Mouse (Mus musculus): ENCODE results near the gene Ncf2. TPM values are rescaled to one million over a fixed set of nuclear protein-coding genes. Genes with fewer than 3 reads are reported as not detected.

The Ncf2 gene
- polyA plus RNA-seq, 1 experiment from 2014 or later, result 2.1 TPM

DNA sequence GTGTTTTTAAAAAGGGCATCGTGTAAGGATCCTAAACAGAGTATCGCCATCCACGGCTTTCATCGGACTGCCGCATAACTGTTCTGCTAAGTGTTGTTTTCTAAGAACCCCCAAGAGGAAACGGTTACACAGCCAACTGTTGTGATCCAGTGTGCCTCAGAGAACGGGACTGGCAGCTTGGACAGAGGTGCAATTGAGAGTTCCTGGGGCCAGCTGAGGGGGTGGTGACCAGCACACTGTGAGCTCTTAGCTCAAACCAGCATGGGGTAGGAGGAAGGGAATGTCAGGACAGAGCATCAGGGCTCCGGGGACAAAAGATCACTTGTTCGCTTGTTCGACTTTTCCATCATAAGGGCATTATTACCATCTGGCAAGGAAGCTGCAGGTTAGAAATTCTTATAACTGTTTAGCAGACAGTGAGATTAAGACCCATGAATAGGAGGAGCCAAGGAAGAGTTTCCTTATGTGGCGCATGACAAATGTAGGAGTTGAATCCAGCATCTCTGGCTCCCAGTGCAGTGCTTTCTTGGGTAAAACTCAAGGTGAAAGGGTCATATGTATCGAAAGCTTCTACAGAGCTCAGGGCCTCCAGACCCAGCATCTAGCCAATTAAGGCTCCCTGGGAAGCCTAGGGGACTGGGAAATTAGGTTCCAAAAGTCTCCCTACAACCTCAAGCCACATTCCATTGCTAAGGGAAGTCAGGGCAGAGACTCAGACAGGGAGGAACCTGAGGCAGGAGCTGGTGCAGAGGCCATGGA is 7.1 kb upstream of the Ncf2 start:
- H3K4me1 ChIP-seq (ENCODE audit: control insufficient read depth, insufficient read depth, low read length), result peaks cover 2% of the 10 kb centered on the region; the same call in 1 of the 2 replicates
- no peaks in the 10 kb centered on the region for H3K9me3 ChIP-seq (replicated peaks; ENCODE audit: control insufficient read depth, low read length)
- no peak overlapping the region for H3K4me3 ChIP-seq (ENCODE audit: low read depth, low read length)
- H3K27ac ChIP-seq (ENCODE audit: low read depth, low read length), result no peak overlapping the region
- DNase-seq (ENCODE audit: low spot score), result no peak
- H3K9ac ChIP-seq (ENCODE audit: low read length), result no peak overlapping the region
- no peaks in the 10 kb centered on the region for H3K27me3 ChIP-seq (replicated peaks; ENCODE audit: control insufficient read depth, insufficient read depth, low read length)
- H3K36me3 ChIP-seq (ENCODE audit: control insufficient read depth, insufficient read depth, low read length), result no peaks in the 10 kb centered on the region
- WGBS, result 9% methylated on average over 12 of the region's 12 CpGs
- ATAC-seq, result no peak
- H3K4me2 ChIP-seq (ENCODE audit: low read length), result no peak overlapping the region

DNA sequence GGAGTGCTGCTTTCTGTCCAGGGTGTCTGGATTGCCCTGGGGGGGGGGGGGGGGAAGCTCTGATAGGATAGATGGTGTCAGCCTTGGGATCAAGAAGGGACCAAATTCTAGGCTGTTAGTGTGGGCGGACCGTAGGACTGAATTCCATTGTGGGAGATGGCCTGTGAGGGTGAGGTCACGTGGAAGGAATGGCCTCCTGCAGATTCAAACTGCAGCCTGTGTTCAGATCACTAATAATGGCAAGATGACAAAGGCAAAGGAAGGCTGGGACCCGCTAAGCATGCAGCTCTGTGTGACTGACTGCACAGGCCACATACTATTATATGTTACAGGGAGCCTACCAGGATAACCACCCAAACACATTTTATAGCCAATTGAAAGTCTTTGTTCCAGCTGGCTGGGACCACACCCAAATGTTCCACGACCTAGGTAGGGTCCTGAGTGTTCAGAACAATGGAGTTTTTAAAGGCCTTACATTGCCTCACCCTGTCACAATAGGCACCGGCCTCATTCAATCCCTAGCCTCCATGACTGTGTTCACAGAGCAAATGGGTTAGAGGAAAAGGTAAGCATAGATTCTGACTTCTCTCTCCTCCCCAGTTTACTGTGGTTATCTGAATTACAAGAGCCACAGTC is 6.4 kb upstream of the Ncf2 start:
- Histone ChIP-seq H3K36me3 (ENCODE audit: control insufficient read depth, insufficient read depth, low read length) (no peaks in the 10 kb centered on the region), H3K27ac (ENCODE audit: low read depth, low read length) (no peak overlapping the region), H3K4me2 (ENCODE audit: low read length) (no peak overlapping the region), H3K9ac (ENCODE audit: low read length) (no peak overlapping the region), H3K27me3 (replicated peaks; ENCODE audit: control insufficient read depth, insufficient read depth, low read length) (no peaks in the 10 kb centered on the region), H3K4me1 (ENCODE audit: control insufficient read depth, insufficient read depth, low read length) (peaks cover 2% of the 10 kb centered on the region; the same call in 1 of the 2 replicates), H3K9me3 (replicated peaks; ENCODE audit: control insufficient read depth, low read length) (no peaks in the 10 kb centered on the region), H3K4me3 (ENCODE audit: low read depth, low read length) (no peak overlapping the region)
- 15% methylated on average over 6 of the region's 6 CpGs for WGBS
- DNase-seq (ENCODE audit: low spot score), result no peak
- ATAC-seq, result no peak

DNA sequence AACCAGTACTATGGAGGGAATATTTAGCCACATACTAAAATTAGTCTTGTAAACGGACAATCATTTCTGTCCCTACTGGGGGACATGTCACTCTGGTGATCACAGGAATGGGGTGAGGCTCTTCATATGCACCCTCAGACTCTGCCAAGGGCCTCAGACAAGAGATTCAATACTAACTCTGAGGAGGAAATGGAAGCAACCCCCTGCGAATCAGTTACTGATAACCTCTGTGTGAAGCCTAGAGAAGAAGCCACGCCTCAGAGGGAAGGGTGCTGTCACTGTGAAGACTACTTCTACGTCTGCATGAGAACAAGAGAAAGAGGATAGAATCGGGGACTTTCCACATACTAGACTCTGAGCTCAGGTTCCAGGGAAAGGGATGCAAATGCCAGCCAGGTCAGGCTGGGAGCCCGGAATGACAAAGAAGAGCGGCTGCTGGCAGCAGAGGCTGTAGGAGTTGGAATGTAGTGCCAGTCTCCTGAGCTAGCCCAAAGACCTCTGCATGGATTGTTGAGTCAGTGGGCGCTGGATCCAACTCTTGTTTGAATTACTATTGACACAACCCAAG is 4.2 kb upstream of the Ncf2 start:
- H3K4me3 ChIP-seq (ENCODE audit: low read depth, low read length), result no peak overlapping the region
- 77% methylated on average over 8 of the region's 8 CpGs for WGBS

DNA sequence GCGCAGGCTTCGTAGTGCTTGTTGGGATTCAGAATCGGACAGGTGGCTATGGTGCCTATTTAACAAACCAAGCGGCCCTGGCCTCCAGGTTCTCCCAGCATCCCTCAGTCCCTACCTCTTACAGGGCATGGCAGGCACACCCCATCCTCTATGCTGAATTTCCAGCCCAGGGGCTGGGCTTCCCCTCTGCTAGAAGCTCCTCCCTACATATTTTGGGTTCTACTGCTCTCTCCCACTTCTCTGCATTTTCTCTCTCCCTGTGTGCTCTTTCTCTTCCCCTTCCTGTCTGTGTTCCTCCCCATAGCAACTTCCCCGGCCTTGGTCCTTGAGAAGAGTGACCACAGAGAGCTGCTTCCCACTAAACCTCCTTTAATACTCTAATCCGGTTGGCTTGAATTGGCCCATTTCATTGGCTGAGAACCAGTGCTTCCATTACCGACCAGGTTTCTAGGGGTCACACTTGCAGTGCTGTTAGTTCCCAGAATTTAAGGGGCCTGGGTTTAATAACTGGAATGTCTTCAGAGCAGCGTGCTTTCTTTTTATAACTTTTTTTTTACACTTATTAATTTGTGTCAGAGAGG is 3.2 kb upstream of the Ncf2 start:
- ATAC-seq, result no peak
- Histone ChIP-seq H3K9me3 (replicated peaks; ENCODE audit: control insufficient read depth, low read length) (no peaks in the 10 kb centered on the region), H3K4me3 (ENCODE audit: low read depth, low read length) (no peak overlapping the region), H3K27ac (ENCODE audit: low read depth, low read length) (no peak overlapping the region), H3K36me3 (ENCODE audit: control insufficient read depth, insufficient read depth, low read length) (no peaks in the 10 kb centered on the region), H3K27me3 (replicated peaks; ENCODE audit: control insufficient read depth, insufficient read depth, low read length) (no peaks in the 10 kb centered on the region), H3K4me1 (ENCODE audit: control insufficient read depth, insufficient read depth, low read length) (peaks cover 2% of the 10 kb centered on the region; the same call in 1 of the 2 replicates), H3K9ac (ENCODE audit: low read length) (no peak overlapping the region), H3K4me2 (ENCODE audit: low read length) (no peak overlapping the region)
- DNase-seq (ENCODE audit: low spot score), result no peak
- 84% methylated on average over 8 of the region's 8 CpGs for WGBS

More for the DNA sequence above, 4.2 kb upstream of the Ncf2 start:
- Histone ChIP-seq H3K27me3 (replicated peaks; ENCODE audit: control insufficient read depth, insufficient read depth, low read length) (no peaks in the 10 kb centered on the region), H3K4me1 (ENCODE audit: control insufficient read depth, insufficient read depth, low read length) (peaks cover 2% of the 10 kb centered on the region; the same call in 1 of the 2 replicates), H3K27ac (ENCODE audit: low read depth, low read length) (no peak overlapping the region), H3K4me2 (ENCODE audit: low read length) (no peak overlapping the region), H3K36me3 (ENCODE audit: control insufficient read depth, insufficient read depth, low read length) (no peaks in the 10 kb centered on the region), H3K9me3 (replicated peaks; ENCODE audit: control insufficient read depth, low read length) (no peaks in the 10 kb centered on the region), H3K9ac (ENCODE audit: low read length) (no peak overlapping the region)
- ATAC-seq (no peak), DNase-seq (ENCODE audit: low spot score) (no peak)

DNA sequence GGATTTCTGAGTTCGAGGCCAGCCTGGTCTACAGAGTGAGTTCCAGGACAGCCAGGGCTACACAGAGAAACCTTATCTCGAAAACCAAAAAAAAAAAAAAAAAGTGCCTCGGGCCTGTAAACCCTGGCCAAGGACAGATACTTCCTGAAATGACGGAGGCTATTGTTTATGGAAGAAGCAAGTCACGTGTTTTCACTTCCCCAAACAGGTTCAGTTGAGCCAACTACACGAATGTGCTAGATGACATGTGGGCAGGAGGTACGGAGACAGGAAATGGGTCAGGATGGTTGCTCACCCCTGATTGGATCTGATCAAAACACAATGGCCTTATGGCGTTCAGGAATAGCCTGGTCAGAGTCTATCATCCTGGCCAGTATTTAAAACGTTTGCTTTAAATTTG is 1.9 kb upstream of the Ncf2 start:
- no peaks in the 10 kb centered on the region for H3K27me3 ChIP-seq (replicated peaks; ENCODE audit: control insufficient read depth, insufficient read depth, low read length)
- H3K4me2 ChIP-seq (ENCODE audit: low read length), result no peak overlapping the region
- no peaks in the 10 kb centered on the region for H3K36me3 ChIP-seq (ENCODE audit: control insufficient read depth, insufficient read depth, low read length)
- no peaks in the 10 kb centered on the region for H3K9me3 ChIP-seq (replicated peaks; ENCODE audit: control insufficient read depth, low read length)
- no peak for DNase-seq (ENCODE audit: low spot score)
- no peak overlapping the region for H3K27ac ChIP-seq (ENCODE audit: low read depth, low read length)
- no peak overlapping the region for H3K4me3 ChIP-seq (ENCODE audit: low read depth, low read length)
- 90% methylated on average over 9 of the region's 9 CpGs for WGBS
- no peak for ATAC-seq
- H3K4me1 ChIP-seq (ENCODE audit: control insufficient read depth, insufficient read depth, low read length), result no peaks in the 10 kb centered on the region
- H3K9ac ChIP-seq (ENCODE audit: low read length), result no peak overlapping the region

DNA sequence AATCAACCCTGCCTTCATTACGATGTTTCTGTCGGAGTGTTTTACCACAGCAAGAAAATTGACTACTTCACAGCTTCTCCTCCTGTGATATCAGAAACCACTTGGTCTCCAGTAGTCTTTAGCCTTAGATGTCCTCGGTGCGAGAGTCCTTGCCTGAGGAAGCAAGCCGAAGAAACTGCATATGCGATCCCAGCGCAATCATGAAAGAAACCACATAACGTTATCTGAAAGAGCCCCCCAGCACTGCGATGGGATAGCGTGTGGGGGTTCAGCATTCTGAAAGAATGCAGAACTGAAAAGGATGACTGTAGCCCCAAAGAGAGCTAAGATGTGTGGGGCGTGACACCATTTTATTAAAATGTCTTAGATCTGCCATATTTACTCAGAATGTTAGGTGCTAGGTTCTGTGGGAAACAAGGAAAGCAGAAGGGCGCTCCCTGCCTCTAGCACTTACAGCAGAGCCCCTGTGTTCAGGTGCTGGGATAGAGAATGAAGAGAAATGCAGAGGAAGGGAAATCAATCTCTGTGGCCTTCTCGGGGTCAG is 711 bp downstream of the Ncf2 start:
- H3K4me2 ChIP-seq (ENCODE audit: low read length), result no peak overlapping the region
- no peaks in the 10 kb centered on the region for H3K4me1 ChIP-seq (ENCODE audit: control insufficient read depth, insufficient read depth, low read length)
- 91% methylated on average over 13 of the region's 13 CpGs for WGBS
- H3K9ac ChIP-seq (ENCODE audit: low read length), result no peak overlapping the region
- no peak for DNase-seq (ENCODE audit: low spot score)
- no peak overlapping the region for H3K27ac ChIP-seq (ENCODE audit: low read depth, low read length)
- no peak for ATAC-seq
- H3K27me3 ChIP-seq (replicated peaks; ENCODE audit: control insufficient read depth, insufficient read depth, low read length), result no peaks in the 10 kb centered on the region
- no peaks in the 10 kb centered on the region for H3K9me3 ChIP-seq (replicated peaks; ENCODE audit: control insufficient read depth, low read length)
- no peak overlapping the region for H3K4me3 ChIP-seq (ENCODE audit: low read depth, low read length)
- H3K36me3 ChIP-seq (ENCODE audit: control insufficient read depth, insufficient read depth, low read length), result no peaks in the 10 kb centered on the region

DNA sequence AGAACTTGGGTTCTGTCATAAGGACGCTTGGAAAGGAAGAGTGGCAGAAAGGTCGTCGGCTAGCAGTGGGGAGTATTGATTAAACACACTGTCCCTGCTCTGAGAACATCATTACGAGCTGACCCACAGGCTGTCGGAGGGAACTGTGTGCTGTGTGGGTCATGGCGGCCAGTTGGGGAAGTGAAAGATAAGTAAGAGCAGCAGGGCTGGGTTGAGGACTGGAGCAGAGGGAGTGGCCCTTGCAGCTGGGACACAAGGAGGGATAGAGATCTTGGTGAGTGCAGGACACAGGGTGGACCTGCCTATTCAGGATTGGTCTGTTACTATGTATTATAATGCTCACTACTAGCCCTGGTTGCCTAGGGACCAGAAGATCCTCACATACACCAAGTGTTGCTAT is 4.9 kb downstream of the Ncf2 start:
- H3K36me3 ChIP-seq (ENCODE audit: control insufficient read depth, insufficient read depth, low read length), result no peaks in the 10 kb centered on the region
- no peaks in the 10 kb centered on the region for H3K27me3 ChIP-seq (replicated peaks; ENCODE audit: control insufficient read depth, insufficient read depth, low read length)

DNA sequence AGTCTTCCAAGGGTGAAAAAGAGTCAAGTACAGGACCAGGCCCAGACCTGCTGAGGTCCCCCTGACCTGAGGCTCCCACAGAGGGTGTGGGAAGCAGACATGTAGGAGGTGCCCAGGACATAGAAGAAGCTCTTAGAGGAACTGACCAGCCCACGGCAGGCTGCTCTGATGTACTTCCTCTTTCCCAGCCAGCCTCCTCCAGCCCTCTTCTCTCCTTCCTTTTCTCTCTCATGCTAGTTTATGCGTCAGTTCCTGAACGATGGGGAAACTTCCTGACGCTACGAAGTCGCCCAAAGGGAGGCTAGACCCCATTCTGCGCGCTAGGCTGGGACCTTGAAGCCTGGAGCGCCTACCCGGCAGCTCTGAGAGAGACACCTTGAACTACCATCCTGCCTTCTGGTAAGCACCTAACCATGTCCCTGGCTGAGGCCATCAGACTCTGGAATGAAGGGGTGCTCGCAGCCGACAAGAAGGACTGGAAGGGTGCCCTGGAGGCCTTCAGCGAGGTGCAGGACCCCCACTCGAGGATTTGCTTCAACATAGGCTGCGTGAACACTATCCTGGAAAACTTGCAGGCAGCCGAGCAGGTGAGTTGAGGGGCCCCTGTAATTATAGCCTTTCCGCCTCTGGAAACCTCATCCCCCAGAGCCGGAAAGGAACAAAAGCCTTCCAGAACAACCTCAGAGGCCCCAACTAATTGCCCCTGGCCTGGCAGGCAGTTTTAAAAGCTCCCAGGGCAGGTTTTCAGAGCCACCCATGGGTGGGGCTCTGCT is 7.8 kb downstream of the Ncf2 start:
- Histone ChIP-seq H3K27me3 (replicated peaks; ENCODE audit: control insufficient read depth, insufficient read depth, low read length) (no peaks in the 10 kb centered on the region), H3K4me2 (ENCODE audit: low read length) (no peak overlapping the region), H3K36me3 (ENCODE audit: control insufficient read depth, insufficient read depth, low read length) (no peaks in the 10 kb centered on the region), H3K4me1 (ENCODE audit: control insufficient read depth, insufficient read depth, low read length) (0 out of 2 replicates have a peak, but pooled peaks cover 3% of the 10 kb centered on the region), H3K9me3 (replicated peaks; ENCODE audit: control insufficient read depth, low read length) (no peaks in the 10 kb centered on the region), H3K27ac (ENCODE audit: low read depth, low read length) (no peak overlapping the region), H3K9ac (ENCODE audit: low read length) (no peak overlapping the region), H3K4me3 (ENCODE audit: low read depth, low read length) (no peak overlapping the region)
- 71% methylated on average over 18 of the region's 18 CpGs for WGBS
- no peak for DNase-seq (ENCODE audit: low spot score)
- no peak for ATAC-seq

More for the DNA sequence above, 4.9 kb downstream of the Ncf2 start:
- no peak overlapping the region for H3K27ac ChIP-seq (ENCODE audit: low read depth, low read length)
- no peak overlapping the region for H3K4me2 ChIP-seq (ENCODE audit: low read length)
- no peak overlapping the region for H3K9ac ChIP-seq (ENCODE audit: low read length)
- H3K9me3 ChIP-seq (replicated peaks; ENCODE audit: control insufficient read depth, low read length), result no peaks in the 10 kb centered on the region
- ATAC-seq (no peak), DNase-seq (ENCODE audit: low spot score) (no peak)
- WGBS, result 89% methylated on average over 6 of the region's 6 CpGs
- H3K4me1 ChIP-seq (ENCODE audit: control insufficient read depth, insufficient read depth, low read length), result no peaks in the 10 kb centered on the region
- no peak overlapping the region for H3K4me3 ChIP-seq (ENCODE audit: low read depth, low read length)
